Mouse (Mus musculus): ENCODE results near the gene Itga9. TPM values are rescaled to one million over a fixed set of nuclear protein-coding genes. Genes with fewer than 3 reads are reported as not detected.

Gene Itga9
- total and polyA plus RNA-seq, 2 experiments from 2014 or later: 0.99 to 3.3 TPM

- DNase-seq: no peak
- 60% methylated on average over 5 of the region's 5 CpGs for WGBS
- H3K9me3 ChIP-seq (ENCODE audit: low read length): no peaks in the 10 kb centered on the region
- no peak overlapping the region for H3K27ac ChIP-seq (ENCODE audit: low read depth, low read length)
- no peak overlapping the region for H3K4me2 ChIP-seq (ENCODE audit: low read depth)
- no peaks in the 10 kb centered on the region for H3K27me3 ChIP-seq (ENCODE audit: insufficient read depth, low read length)
- no peak for TF ChIP-seq CTCF (IDR thresholded peaks at IDR 0.05; ENCODE audit: low read depth)
- H3K4me3 ChIP-seq (ENCODE audit: low read depth, low read length): no peak overlapping the region
- H3K9ac ChIP-seq: no peak overlapping the region
- no peaks in the 10 kb centered on the region for H3K36me3 ChIP-seq (ENCODE audit: insufficient read depth)
- no peak for ATAC-seq
- H3K4me1 ChIP-seq (ENCODE audit: insufficient read depth): no peaks in the 10 kb centered on the region
Measured at GRCm38 (mm10) chr9:118730871-118731390, 124.4 kb downstream of the Itga9 start.

DNA sequence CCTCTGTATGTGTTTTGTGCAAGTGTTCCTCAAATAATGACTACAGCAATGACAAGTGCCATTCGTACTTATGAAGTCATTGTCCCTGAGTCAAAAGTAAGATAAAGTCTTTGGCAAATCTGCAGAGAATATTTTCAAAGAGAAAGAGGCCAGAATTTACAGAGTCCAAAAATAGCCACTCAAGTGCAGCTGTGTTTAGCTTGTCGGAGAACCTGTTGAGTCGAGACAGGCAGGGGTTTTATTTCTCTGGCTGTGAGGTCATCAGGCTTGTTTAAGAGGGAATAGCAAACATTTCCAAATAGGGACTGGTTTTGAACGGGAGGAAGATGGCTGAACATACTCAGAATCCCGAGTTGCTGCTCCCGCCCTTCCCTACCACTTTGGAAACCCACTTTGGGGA is 125.2 kb downstream of the Itga9 start:
- Histone ChIP-seq H3K9ac (no peak overlapping the region), H3K36me3 (ENCODE audit: insufficient read depth) (no peaks in the 10 kb centered on the region), H3K9me3 (ENCODE audit: low read length) (no peaks in the 10 kb centered on the region), H3K4me1 (ENCODE audit: insufficient read depth) (no peaks in the 10 kb centered on the region), H3K27ac (ENCODE audit: low read depth, low read length) (no peak overlapping the region), H3K4me3 (ENCODE audit: low read depth, low read length) (no peak overlapping the region), H3K4me2 (ENCODE audit: low read depth) (no peak overlapping the region), H3K27me3 (ENCODE audit: insufficient read depth, low read length) (no peaks in the 10 kb centered on the region)
- WGBS: 65% methylated on average over 6 of the region's 6 CpGs
- no peak for DNase-seq
- TF ChIP-seq CTCF (IDR thresholded peaks at IDR 0.05; ENCODE audit: low read depth): no peak
- ATAC-seq: no peak

- H3K27me3 ChIP-seq (ENCODE audit: insufficient read depth, low read length): no peaks in the 10 kb centered on the region
- H3K4me1 ChIP-seq (ENCODE audit: insufficient read depth): no peaks in the 10 kb centered on the region
- H3K27ac ChIP-seq (ENCODE audit: low read depth, low read length): no peak overlapping the region
- H3K9me3 ChIP-seq (ENCODE audit: low read length): no peaks in the 10 kb centered on the region
- ATAC-seq: no peak
- H3K36me3 ChIP-seq (ENCODE audit: insufficient read depth): no peaks in the 10 kb centered on the region
- no peak overlapping the region for H3K9ac ChIP-seq
- WGBS: 94% methylated on average over 3 of the region's 3 CpGs
- no peak overlapping the region for H3K4me3 ChIP-seq (ENCODE audit: low read depth, low read length)
- DNase-seq: no peak
- no peak for TF ChIP-seq CTCF (IDR thresholded peaks at IDR 0.05; ENCODE audit: low read depth)
- no peak overlapping the region for H3K4me2 ChIP-seq (ENCODE audit: low read depth)
Measured at GRCm38 (mm10) chr9:118733601-118734000, 127.1 kb downstream of the Itga9 start.

DNA sequence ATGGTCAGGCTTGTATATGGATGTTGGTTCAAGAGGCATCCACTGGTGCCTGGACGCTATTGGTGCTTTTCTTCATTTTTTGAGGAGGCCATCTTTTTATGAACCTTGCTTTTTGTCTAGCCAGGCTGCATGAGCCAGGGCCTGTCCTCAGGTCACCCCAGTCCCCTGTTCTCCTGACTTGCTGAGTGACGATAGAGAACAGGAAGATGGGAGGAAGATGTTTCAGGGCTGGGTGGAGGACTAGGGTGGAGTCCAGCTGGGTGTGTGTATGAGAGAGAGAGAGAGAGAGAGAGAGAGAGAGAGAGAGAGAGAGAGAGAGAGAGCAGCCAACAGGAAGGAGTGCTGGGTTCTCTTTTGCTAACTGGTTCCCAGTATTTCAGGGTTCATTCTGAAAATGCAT is 130.6 kb downstream of the Itga9 start:
- DNase-seq: no peak
- ATAC-seq: no peak
- no peaks in the 10 kb centered on the region for H3K9me3 ChIP-seq (ENCODE audit: low read length)
- H3K4me2 ChIP-seq (ENCODE audit: low read depth): no peak overlapping the region
- no peak overlapping the region for H3K4me3 ChIP-seq (ENCODE audit: low read depth, low read length)
- 91% methylated on average over 2 of the region's 2 CpGs for WGBS
- no peak for TF ChIP-seq CTCF (IDR thresholded peaks at IDR 0.05; ENCODE audit: low read depth)
- no peaks in the 10 kb centered on the region for H3K4me1 ChIP-seq (ENCODE audit: insufficient read depth)
- no peak overlapping the region for H3K27ac ChIP-seq (ENCODE audit: low read depth, low read length)
- no peak overlapping the region for H3K9ac ChIP-seq
- no peaks in the 10 kb centered on the region for H3K36me3 ChIP-seq (ENCODE audit: insufficient read depth)
- H3K27me3 ChIP-seq (ENCODE audit: insufficient read depth, low read length): no peaks in the 10 kb centered on the region

DNA sequence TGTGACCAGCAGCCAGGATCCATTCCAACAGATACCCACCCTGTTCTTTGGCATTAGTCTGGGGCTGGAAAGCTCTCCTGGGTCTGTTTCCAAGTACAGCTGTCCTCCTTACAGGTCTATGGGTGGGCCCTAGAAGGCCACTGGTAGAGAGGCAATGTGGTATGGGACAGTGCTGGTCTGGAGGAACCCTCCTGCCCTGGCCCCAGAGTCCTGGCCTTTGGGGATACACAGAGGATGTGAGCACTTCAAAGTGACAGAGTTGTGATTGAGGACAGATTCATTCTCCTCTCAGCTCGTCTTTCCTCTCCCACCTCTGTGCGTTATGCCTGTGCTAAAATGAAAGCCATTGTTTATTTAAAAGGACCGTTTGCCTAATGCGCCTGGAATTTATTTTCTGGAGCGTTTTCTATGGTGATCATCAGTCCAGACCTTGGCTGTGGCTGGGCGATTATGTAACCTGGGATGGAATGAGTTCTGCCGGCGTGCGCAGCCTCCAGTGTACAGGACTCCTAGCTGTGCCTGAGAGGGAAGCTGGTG is 131.2 kb downstream of the Itga9 start:
- ATAC-seq: no peak
- 52% methylated on average over 9 of the region's 9 CpGs for WGBS

DNA sequence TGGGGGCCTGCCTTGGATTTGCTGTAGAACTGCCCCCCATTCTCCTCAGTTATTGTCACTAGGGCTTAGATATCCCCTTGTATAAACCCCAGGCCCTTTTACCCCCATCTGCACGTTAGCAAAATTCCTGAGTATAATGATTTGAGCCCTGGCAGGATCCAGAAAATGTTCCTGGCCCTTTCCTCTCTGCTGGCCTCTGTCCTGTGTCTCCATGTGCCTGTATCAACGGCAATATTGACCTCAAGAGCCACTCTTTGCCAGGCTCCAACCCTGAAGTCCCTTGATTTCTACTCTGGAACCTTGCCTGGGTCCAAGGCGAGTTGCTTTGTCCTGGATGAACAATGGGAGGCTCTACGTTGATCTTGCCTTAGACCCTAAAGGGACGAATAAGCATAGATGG is 131.8 kb downstream of the Itga9 start:
- Histone ChIP-seq H3K4me1 (ENCODE audit: insufficient read depth) (no peaks in the 10 kb centered on the region), H3K9ac (no peak overlapping the region), H3K4me2 (ENCODE audit: low read depth) (no peak overlapping the region), H3K4me3 (ENCODE audit: low read depth, low read length) (no peak overlapping the region), H3K9me3 (ENCODE audit: low read length) (no peaks in the 10 kb centered on the region), H3K27me3 (ENCODE audit: insufficient read depth, low read length) (no peaks in the 10 kb centered on the region), H3K36me3 (ENCODE audit: insufficient read depth) (no peaks in the 10 kb centered on the region), H3K27ac (ENCODE audit: low read depth, low read length) (no peak overlapping the region)
- DNase-seq (no peak), ATAC-seq (no peak)
- TF ChIP-seq CTCF (IDR thresholded peaks at IDR 0.05; ENCODE audit: low read depth): no peak
- WGBS: 68% methylated on average over 5 of the region's 5 CpGs

More for the DNA sequence above, 131.2 kb downstream of the Itga9 start:
- no peak for DNase-seq
- Histone ChIP-seq H3K9ac (no peak overlapping the region), H3K36me3 (ENCODE audit: insufficient read depth) (no peaks in the 10 kb centered on the region), H3K27ac (ENCODE audit: low read depth, low read length) (no peak overlapping the region), H3K9me3 (ENCODE audit: low read length) (no peaks in the 10 kb centered on the region), H3K27me3 (ENCODE audit: insufficient read depth, low read length) (no peaks in the 10 kb centered on the region), H3K4me1 (ENCODE audit: insufficient read depth) (no peaks in the 10 kb centered on the region), H3K4me2 (ENCODE audit: low read depth) (no peak overlapping the region), H3K4me3 (ENCODE audit: low read depth, low read length) (no peak overlapping the region)
- TF ChIP-seq CTCF (IDR thresholded peaks at IDR 0.05; ENCODE audit: low read depth): no peak

- Histone ChIP-seq H3K4me1 (ENCODE audit: insufficient read depth) (no peaks in the 10 kb centered on the region), H3K27me3 (ENCODE audit: insufficient read depth, low read length) (no peaks in the 10 kb centered on the region), H3K27ac (ENCODE audit: low read depth, low read length) (no peak overlapping the region), H3K4me2 (ENCODE audit: low read depth) (no peak overlapping the region), H3K4me3 (ENCODE audit: low read depth, low read length) (no peak overlapping the region), H3K9me3 (ENCODE audit: low read length) (no peaks in the 10 kb centered on the region), H3K36me3 (ENCODE audit: insufficient read depth) (no peaks in the 10 kb centered on the region), H3K9ac (no peak overlapping the region)
- no peak for DNase-seq
- ATAC-seq: no peak
- 90% methylated on average over 3 of the region's 3 CpGs for WGBS
- TF ChIP-seq CTCF (IDR thresholded peaks at IDR 0.05; ENCODE audit: low read depth): no peak
Measured at GRCm38 (mm10) chr9:118739071-118739470, 132.6 kb downstream of the Itga9 start.

Measured in forebrain, postnatal 0 days (tissue).